Mouse (Mus musculus): Measurements from ENCODE around the gene Efna4. TPM values are rescaled to one million over a fixed set of nuclear protein-coding genes. Genes with fewer than 3 reads are reported as not detected.
A peak's percentile ranks its signal among the peaks of the same experiment; 100 is the strongest.

The Efna4 gene
- polyA plus RNA-seq, 1 experiment from 2014 or later, result 17.5 TPM

- DNase-seq (ENCODE audit: low spot score), result no peak
- Histone ChIP-seq H3K27me3 (replicated peaks; ENCODE audit: control insufficient read depth, insufficient read depth, low read length) (no peaks in the 10 kb centered on the region), H3K4me1 (ENCODE audit: control insufficient read depth, insufficient read depth, low read length) (peaks cover 5% of the 10 kb centered on the region; the same call in 1 of the 2 replicates), H3K36me3 (ENCODE audit: control insufficient read depth, insufficient read depth, low read length) (no peaks in the 10 kb centered on the region), H3K9ac (ENCODE audit: low read depth, low read length) (peak overlapping the region; percentile 8; the same call in 1 of the 2 replicates), H3K27ac (replicated peaks; ENCODE audit: low read depth, low read length) (no peak overlapping the region), H3K4me3 (ENCODE audit: low read depth, low read length) (no peak overlapping the region), H3K9me3 (ENCODE audit: control insufficient read depth, low read length) (no peaks in the 10 kb centered on the region), H3K4me2 (ENCODE audit: low read depth, low read length) (no peak overlapping the region)
- ATAC-seq (ENCODE audit: low read depth), result no peak
- WGBS, result 50% methylated on average over 7 of the region's 7 CpGs
Observed at GRCm38 (mm10) chr3:89288503-89288928, 49.3 kb downstream of the Efna4 start.

GRCm38 (mm10) chr3:89287286-89287685 lies 50.5 kb downstream of the Efna4 start:
- Histone ChIP-seq H3K4me3 (ENCODE audit: low read depth, low read length) (no peak overlapping the region), H3K36me3 (ENCODE audit: control insufficient read depth, insufficient read depth, low read length) (no peaks in the 10 kb centered on the region), H3K27me3 (replicated peaks; ENCODE audit: control insufficient read depth, insufficient read depth, low read length) (no peaks in the 10 kb centered on the region), H3K9ac (ENCODE audit: low read depth, low read length) (0 out of 2 replicates have a peak overlapping the region, but pooled peaks have one; percentile 19), H3K27ac (replicated peaks; ENCODE audit: low read depth, low read length) (no peak overlapping the region), H3K4me1 (ENCODE audit: control insufficient read depth, insufficient read depth, low read length) (peaks cover 5% of the 10 kb centered on the region; the same call in 1 of the 2 replicates), H3K9me3 (ENCODE audit: control insufficient read depth, low read length) (no peaks in the 10 kb centered on the region), H3K4me2 (ENCODE audit: low read depth, low read length) (no peak overlapping the region)
- 0 out of 2 replicates have a peak, but pooled peaks have one; percentile 26 for ATAC-seq (ENCODE audit: low read depth)
- 35% methylated on average over 5 of the region's 5 CpGs for WGBS
- DNase-seq (ENCODE audit: low spot score), result no peak

- WGBS, result 27% methylated on average over 2 of the region's 2 CpGs
- H3K4me2 ChIP-seq (ENCODE audit: low read depth, low read length), result no peak overlapping the region
- DNase-seq (ENCODE audit: low spot score) (no peak), ATAC-seq (ENCODE audit: low read depth) (no peak)
- H3K27me3 ChIP-seq (replicated peaks; ENCODE audit: control insufficient read depth, insufficient read depth, low read length), result 0 out of 2 replicates have a peak, but pooled peaks cover 7% of the 10 kb centered on the region
- no peak overlapping the region for H3K27ac ChIP-seq (replicated peaks; ENCODE audit: low read depth, low read length)
- no peak overlapping the region for H3K9ac ChIP-seq (ENCODE audit: low read depth, low read length)
- no peaks in the 10 kb centered on the region for H3K36me3 ChIP-seq (ENCODE audit: control insufficient read depth, insufficient read depth, low read length)
- H3K4me3 ChIP-seq (ENCODE audit: low read depth, low read length), result no peak overlapping the region
- H3K4me1 ChIP-seq (ENCODE audit: control insufficient read depth, insufficient read depth, low read length), result peaks cover 13% of the 10 kb centered on the region; the same call in 1 of the 2 replicates
- no peaks in the 10 kb centered on the region for H3K9me3 ChIP-seq (ENCODE audit: control insufficient read depth, low read length)
Observed at GRCm38 (mm10) chr3:89285526-89285925, 52.3 kb downstream of the Efna4 start.

- Histone ChIP-seq H3K4me1 (ENCODE audit: control insufficient read depth, insufficient read depth, low read length) (peaks cover 13% of the 10 kb centered on the region; the same call in 1 of the 2 replicates), H3K36me3 (ENCODE audit: control insufficient read depth, insufficient read depth, low read length) (no peaks in the 10 kb centered on the region), H3K9me3 (ENCODE audit: control insufficient read depth, low read length) (no peaks in the 10 kb centered on the region), H3K9ac (ENCODE audit: low read depth, low read length) (no peak overlapping the region), H3K27ac (replicated peaks; ENCODE audit: low read depth, low read length) (no peak overlapping the region), H3K27me3 (replicated peaks; ENCODE audit: control insufficient read depth, insufficient read depth, low read length) (0 out of 2 replicates have a peak, but pooled peaks cover 7% of the 10 kb centered on the region), H3K4me2 (ENCODE audit: low read depth, low read length) (no peak overlapping the region), H3K4me3 (ENCODE audit: low read depth, low read length) (no peak overlapping the region)
- DNase-seq (ENCODE audit: low spot score) (no peak), ATAC-seq (ENCODE audit: low read depth) (no peak)
- WGBS, result 90% methylated on average over 3 of the region's 3 CpGs
Observed at GRCm38 (mm10) chr3:89284261-89284660, 53.6 kb downstream of the Efna4 start.

Other genes with a start within 250 kb of the Efna4 start
- gene Rusc1, start 244.7 kb downstream of the Efna4 start, polyA plus RNA-seq (2014; fragmentation: Nextera tagmentation; extraction: Ambion mirVana), result 23.5 and 26.5 TPM in 2 replicates
- not detected in 2 replicates for gene Gm43738, start 236.9 kb downstream of the Efna4 start, polyA plus RNA-seq (2014; fragmentation: Nextera tagmentation; extraction: Ambion mirVana)
- gene Fdps, start 236.1 kb downstream of the Efna4 start, polyA plus RNA-seq (2014; fragmentation: Nextera tagmentation; extraction: Ambion mirVana), result 183 and 205 TPM in 2 replicates
- 0.30 TPM in 1 of 2 replicates, not detected in the other for gene Pklr, start 201.9 kb downstream of the Efna4 start, polyA plus RNA-seq (2014; fragmentation: Nextera tagmentation; extraction: Ambion mirVana)
- gene Hcn3, start 177.8 kb downstream of the Efna4 start, polyA plus RNA-seq (2014; fragmentation: Nextera tagmentation; extraction: Ambion mirVana), result 1.4 and 2.8 TPM in 2 replicates
- 22.4 and 23.9 TPM in 2 replicates for gene Clk2, start 173.2 kb downstream of the Efna4 start, polyA plus RNA-seq (2014; fragmentation: Nextera tagmentation; extraction: Ambion mirVana)
- 93.4 and 96.9 TPM in 2 replicates for gene Scamp3, start 160.6 kb downstream of the Efna4 start, polyA plus RNA-seq (2014; fragmentation: Nextera tagmentation; extraction: Ambion mirVana)
- gene Fam189b, start 154.9 kb downstream of the Efna4 start, polyA plus RNA-seq (2014; fragmentation: Nextera tagmentation; extraction: Ambion mirVana), result 27.9 and 33.9 TPM in 2 replicates
- gene Gba, start 135.1 kb downstream of the Efna4 start, polyA plus RNA-seq (2014; fragmentation: Nextera tagmentation; extraction: Ambion mirVana), result 47.8 and 54.5 TPM in 2 replicates
- gene Thbs3, start 122.8 kb downstream of the Efna4 start, polyA plus RNA-seq (2014; fragmentation: Nextera tagmentation; extraction: Ambion mirVana), result 51.5 and 52.0 TPM in 2 replicates
- gene Mtx1, start 110.9 kb downstream of the Efna4 start, polyA plus RNA-seq (2014; fragmentation: Nextera tagmentation; extraction: Ambion mirVana), result 151 and 163 TPM in 2 replicates
- gene Muc1, start 109.0 kb downstream of the Efna4 start, polyA plus RNA-seq (2014; fragmentation: Nextera tagmentation; extraction: Ambion mirVana), result 2.0 and 4.1 TPM in 2 replicates
- gene Krtcap2, start 92.1 kb downstream of the Efna4 start, polyA plus RNA-seq (2014; fragmentation: Nextera tagmentation; extraction: Ambion mirVana), result 324 and 349 TPM in 2 replicates
- gene Trim46, start 91.7 kb downstream of the Efna4 start, polyA plus RNA-seq (2014; fragmentation: Nextera tagmentation; extraction: Ambion mirVana), result 3.7 and 4.7 TPM in 2 replicates
- 151 and 177 TPM in 2 replicates for gene Dpm3, start 78.7 kb downstream of the Efna4 start, polyA plus RNA-seq (2014; fragmentation: Nextera tagmentation; extraction: Ambion mirVana)
- gene Slc50a1, start 67.5 kb downstream of the Efna4 start, polyA plus RNA-seq (2014; fragmentation: Nextera tagmentation; extraction: Ambion mirVana), result 70.5 and 80.2 TPM in 2 replicates
- 33.8 and 35.8 TPM in 2 replicates for gene Efna1, start 56.9 kb downstream of the Efna4 start, polyA plus RNA-seq (2014; fragmentation: Nextera tagmentation; extraction: Ambion mirVana)
- 18.7 and 21.2 TPM in 2 replicates for gene Efna3, start 15.1 kb downstream of the Efna4 start, polyA plus RNA-seq (2014; fragmentation: Nextera tagmentation; extraction: Ambion mirVana)
- gene Adam15, start 12.0 kb upstream of the Efna4 start, polyA plus RNA-seq (2014; fragmentation: Nextera tagmentation; extraction: Ambion mirVana), result 44.4 and 51.7 TPM in 2 replicates
- gene Dcst2, start 23.9 kb upstream of the Efna4 start, polyA plus RNA-seq (2014; fragmentation: Nextera tagmentation; extraction: Ambion mirVana), result not detected in 2 replicates
- 0.26 and 0.33 TPM in 2 replicates for gene Dcst1, start 27.2 kb upstream of the Efna4 start, polyA plus RNA-seq (2014; fragmentation: Nextera tagmentation; extraction: Ambion mirVana)
- gene Zbtb7b, start 56.7 kb upstream of the Efna4 start, polyA plus RNA-seq (2014; fragmentation: Nextera tagmentation; extraction: Ambion mirVana), result 2.3 and 3.6 TPM in 2 replicates
- not detected in 2 replicates for gene Lenep, start 64.8 kb upstream of the Efna4 start, polyA plus RNA-seq (2014; fragmentation: Nextera tagmentation; extraction: Ambion mirVana)
- gene Flad1, start 73.8 kb upstream of the Efna4 start, polyA plus RNA-seq (2014; fragmentation: Nextera tagmentation; extraction: Ambion mirVana), result 24.2 and 24.8 TPM in 2 replicates
- gene Cks1b, start 80.4 kb upstream of the Efna4 start, polyA plus RNA-seq (2014; fragmentation: Nextera tagmentation; extraction: Ambion mirVana), result 380 and 425 TPM in 2 replicates
- gene Shc1, start 80.4 kb upstream of the Efna4 start, polyA plus RNA-seq (2014; fragmentation: Nextera tagmentation; extraction: Ambion mirVana), result 74.0 and 75.2 TPM in 2 replicates
- 49.2 and 51.6 TPM in 2 replicates for gene Pygo2, start 92.2 kb upstream of the Efna4 start, polyA plus RNA-seq (2014; fragmentation: Nextera tagmentation; extraction: Ambion mirVana)
- 24.1 and 25.9 TPM in 2 replicates for gene Pbxip1, start 98.7 kb upstream of the Efna4 start, polyA plus RNA-seq (2014; fragmentation: Nextera tagmentation; extraction: Ambion mirVana)
- 45.7 and 48.6 TPM in 2 replicates for gene Pmvk, start 116.5 kb upstream of the Efna4 start, polyA plus RNA-seq (2014; fragmentation: Nextera tagmentation; extraction: Ambion mirVana)
- 3.7 and 4.6 TPM in 2 replicates for gene Kcnn3, start 182.1 kb upstream of the Efna4 start, polyA plus RNA-seq (2014; fragmentation: Nextera tagmentation; extraction: Ambion mirVana)

Data from embryonic facial prominence, embryonic 14.5 days (tissue).